Mouse (Mus musculus): ENCODE measurements around the gene Myo19.
"Not testable (repeated sequence)": the region's sequence is repeated elsewhere in the genome, so short reads cannot be mapped to it uniquely, and the experiment has no call there.

Gene Myo19

DNA sequence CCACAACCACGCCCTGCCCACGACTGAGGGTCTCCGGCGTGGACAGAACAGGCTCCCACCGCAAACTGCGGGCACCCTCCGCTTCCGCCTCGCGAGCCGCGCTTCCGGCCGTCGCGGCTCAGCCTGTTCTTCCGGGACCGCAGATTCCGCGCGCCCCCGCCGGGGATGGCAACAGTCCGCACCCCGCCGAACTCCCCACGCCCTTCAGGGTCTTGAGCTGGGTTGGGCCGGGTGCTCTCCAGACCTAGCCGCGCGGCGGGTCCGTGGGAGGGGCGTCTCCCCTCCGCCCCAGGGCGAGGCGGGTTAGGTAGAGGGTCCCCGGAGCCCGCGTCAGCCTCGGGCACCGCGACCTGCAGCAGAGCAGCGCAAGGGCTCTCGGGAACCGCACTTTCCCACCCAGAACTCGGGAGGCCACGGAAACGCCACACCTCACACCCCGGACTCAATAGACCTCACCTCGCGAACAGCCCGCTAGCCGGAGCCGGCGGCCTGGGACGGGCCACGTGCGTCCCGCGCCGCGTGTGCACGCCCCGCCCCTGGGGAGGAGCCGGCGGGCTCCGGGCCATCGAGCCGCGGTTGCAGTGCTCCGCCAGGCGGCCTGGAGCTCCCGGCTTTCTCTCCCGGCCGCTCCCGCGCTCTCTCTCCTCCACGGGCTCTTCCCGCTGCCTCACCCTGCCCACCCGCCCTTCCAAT lies at the start of gene Myo19, which contains the start of gene Pigw:
TSS of gene Myo19 (plus strand) at position 377 of the 693 bp plus-strand sequence.
TSS of gene Pigw (minus strand) at position 514 of the 693 bp plus-strand sequence.
- DNase-seq (ENCODE audit: low spot score): peak; percentile 70

DNA sequence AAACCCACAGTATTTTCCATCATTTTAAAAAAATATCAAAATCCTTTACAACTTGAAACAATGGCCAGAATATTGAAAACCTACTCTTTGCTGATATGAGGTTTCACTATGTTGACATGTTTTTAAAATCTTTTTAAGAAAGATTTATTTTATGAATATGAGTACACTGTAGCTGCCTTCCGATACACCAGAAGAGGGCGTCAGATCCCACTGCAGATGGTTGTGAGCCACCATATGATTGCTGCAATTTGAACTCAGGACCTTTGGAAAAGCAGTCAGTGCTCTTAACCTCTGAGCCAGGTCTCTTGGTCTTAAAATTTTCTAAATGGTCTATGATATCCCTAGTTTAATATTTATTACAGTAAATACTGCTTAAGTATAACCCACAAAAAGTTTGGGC lies 40.6 kb upstream of the Myo19 start:
- no peak for DNase-seq (ENCODE audit: low spot score)

DNA sequence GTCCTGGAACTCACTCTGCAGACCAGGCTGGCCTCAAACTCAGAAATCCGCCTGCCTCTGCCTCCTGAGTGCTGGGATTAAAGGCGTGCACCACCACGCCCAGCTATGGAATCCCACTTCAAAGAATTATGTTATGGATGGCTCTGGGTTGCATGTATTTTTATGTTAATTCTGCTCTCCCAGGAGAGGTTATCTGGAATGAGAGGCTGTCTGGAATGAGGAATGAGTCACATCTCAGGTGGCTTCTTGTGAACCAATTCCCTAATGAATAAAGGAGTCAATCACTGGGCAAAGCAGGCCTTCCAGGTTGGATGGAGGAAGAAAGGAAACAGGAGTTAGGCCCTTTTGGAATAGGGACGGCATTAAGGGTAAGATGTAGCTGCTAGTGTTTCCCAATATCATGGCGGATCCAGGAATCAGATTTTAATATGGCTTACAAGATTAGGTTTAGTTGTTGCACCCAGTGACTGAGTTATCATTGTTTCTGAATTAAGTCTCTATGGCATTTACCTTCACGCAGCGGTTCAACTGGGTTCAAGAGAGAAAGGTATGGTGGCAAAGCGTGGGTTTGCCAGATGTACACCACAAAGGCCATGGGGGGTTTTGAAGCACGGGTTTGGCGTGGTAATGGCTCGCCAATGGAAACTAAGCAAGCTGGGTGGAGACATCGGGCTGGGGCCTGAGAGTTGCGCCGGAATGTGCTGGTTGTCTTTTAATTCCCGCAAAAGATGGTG lies 33.0 kb upstream of the Myo19 start:
- no peak for DNase-seq (ENCODE audit: low spot score)

GRCm38 (mm10) chr11:84847475-84848090 lies 32.4 kb upstream of the Myo19 start:
- no peak for DNase-seq (ENCODE audit: low spot score)

GRCm38 (mm10) chr11:84855285-84855684 lies 24.7 kb upstream of the Myo19 start:
- no peak for DNase-seq (ENCODE audit: low spot score)

DNA sequence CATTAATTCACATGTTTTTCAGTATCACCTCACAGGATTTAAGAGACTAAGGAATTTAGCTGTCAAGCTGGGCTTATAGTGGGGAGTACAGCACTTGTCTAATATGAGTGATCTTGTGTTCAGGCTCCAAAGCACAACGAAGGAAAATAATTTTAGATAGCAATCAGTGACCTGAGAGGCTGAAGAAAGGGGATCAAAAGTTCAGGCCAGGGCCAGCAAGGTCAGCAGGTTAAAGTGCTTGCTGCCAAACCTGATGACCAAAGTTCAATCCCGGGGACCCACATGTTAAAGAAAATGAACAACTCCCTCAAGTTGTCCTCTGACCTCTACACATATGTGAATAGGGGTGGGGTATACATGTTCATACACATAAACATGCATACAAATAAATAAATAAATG lies 14.7 kb upstream of the Myo19 start:
- DNase-seq (ENCODE audit: low spot score): no peak

GRCm38 (mm10) chr11:84867586-84867985 lies 12.4 kb upstream of the Myo19 start:
- no peak for DNase-seq (ENCODE audit: low spot score)

- DNase-seq (ENCODE audit: low spot score): no peak
These were observed 11.1 kb upstream of the Myo19 start for GRCm38 (mm10) chr11:84868786-84869259.

DNA sequence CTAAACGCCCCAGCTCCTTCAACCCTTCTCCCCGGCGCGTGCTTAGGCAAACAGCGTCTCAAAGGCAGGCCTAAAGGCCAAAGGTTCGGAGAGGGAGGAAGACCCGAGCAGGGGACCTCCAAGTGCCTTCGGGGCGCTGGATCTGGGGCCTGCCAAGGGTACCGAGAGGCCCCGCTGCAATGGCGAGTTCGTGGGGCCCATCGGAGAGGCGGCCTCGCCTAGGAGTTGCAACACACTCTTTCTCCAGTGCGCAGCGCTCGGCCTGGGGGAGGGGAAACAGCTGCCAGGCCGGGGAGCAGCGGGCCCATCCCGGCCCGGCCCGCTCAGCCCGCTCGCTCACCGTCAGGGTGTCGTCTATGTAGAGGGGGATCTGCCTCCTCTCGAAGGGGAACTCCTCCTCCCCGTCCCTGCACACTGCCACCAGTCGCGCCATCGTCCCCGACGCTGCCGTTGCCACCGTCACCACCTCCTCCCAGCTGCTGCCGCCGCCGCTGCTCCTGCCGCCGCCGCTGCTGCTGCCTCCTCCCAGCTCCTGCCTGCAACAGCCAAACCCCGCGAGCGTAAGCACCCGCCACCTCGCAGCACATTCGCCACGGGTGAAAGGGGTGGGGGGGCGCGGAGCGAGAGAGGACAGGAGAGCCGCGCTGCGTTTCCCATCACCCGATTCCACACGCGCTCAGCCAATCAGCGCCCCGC lies 10.3 kb upstream of the Myo19 start:
- DNase-seq (ENCODE audit: low spot score): peak; percentile 94

DNA sequence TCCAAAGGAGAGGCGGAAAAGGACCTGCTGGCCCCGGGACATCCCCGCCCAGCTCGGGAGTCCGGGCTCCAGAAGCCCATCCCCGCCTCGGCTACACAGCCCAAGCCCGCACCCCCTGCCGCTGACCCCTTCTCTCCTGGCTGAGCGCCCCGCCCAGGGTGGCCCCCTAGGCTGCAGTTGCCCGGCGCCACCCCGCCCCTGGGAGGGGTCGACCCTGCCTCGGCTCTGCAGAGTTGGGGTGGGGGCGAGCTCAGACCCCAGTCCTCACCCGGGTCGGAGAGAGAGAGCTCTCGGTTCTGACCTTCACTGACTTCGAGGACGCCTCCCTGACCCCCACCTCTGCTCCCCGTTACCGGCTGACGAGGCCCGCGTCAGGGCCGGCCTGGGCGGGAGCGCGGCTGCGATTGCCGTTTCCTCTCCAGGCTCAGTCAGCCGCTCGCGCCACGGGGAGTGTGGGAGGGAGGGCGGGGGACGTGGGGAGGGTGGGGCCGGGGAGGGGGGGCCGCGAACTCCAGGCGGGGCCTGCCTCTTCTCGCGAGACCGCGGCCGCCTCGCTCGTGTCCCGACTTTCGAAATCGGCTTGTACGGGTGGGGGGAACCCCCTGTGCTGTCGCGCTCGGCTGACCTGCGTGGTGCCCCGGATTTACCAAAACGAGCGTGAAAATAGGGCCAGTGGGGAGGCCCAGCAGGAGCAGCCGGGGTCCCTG lies 9.5 kb upstream of the Myo19 start, which contains the start of gene Ggnbp2:
TSS of gene Ggnbp2 (minus strand) at position 481 of the 707 bp plus-strand sequence.
- peak; percentile 91 for DNase-seq (ENCODE audit: low spot score)

DNA sequence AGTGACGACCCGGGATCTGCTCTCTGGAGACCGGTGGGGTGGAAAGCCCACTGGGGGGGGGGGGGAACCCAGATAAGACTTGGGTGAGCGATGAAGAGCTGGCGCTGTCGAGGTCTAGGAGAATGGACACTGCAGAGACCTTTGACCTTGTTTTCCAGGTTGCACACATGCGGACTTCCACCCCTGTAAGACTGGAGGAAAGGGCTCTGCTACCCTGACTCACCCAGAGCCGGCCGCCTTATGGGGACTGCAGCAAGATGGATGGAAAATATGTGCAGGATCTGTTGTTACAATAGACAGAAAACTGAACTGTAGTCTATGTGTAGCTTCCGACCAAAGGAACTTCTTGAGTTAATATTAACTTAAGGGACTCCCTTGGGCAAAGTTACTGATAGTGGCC lies 8.9 kb upstream of the Myo19 start:
- DNase-seq (ENCODE audit: low spot score): no peak

DNA sequence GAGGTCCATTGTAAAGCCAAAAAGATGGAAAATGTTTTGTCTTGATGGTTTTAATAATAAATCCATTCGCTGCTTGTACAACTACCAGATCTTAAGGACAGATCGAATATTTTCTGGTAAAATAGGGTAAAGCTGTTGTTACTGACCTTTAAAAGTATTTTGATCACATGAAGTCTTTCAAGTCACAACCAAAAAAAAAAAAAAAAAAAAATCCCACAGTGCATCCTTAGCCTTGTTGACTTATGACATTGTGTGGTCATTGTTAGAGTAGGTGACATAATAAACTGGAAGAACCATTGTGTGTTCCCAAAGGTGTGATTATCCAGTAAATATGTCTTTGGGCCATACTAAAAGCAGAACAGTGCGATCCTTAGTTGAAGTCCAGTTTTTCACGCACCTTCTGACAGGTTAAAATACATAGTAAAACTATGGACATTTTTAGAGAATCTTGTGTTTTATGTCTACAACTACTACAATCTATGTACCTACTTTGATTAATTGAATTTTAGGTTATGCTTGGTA lies 8.3 kb upstream of the Myo19 start:
- DNase-seq (ENCODE audit: low spot score): no peak

GRCm38 (mm10) chr11:84873042-84873833 lies 6.7 kb upstream of the Myo19 start:
- no peak for DNase-seq (ENCODE audit: low spot score)

DNA sequence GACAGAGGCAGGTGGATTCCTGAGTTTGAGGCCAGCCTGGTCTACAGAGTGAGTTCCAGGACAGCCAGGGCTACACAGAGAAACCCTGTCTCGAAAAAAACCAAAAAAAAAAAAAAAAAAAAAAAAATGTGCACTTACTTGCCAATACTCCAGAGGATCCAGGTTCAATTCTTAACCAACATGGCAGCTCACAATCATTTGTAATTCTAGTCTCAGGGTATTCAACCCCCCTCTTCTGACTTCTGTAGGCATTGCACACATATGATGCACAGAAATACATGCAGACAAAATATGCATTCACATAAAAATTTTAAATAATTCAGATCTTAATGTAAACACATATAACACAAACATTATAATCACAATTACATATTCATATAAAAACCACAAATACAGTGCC lies 3.9 kb upstream of the Myo19 start:
- not testable (repeated sequence) for DNase-seq (ENCODE audit: low spot score)

- DNase-seq (ENCODE audit: low spot score): no peak
These were observed 759 bp upstream of the Myo19 start for GRCm38 (mm10) chr11:84879007-84879771.

- DNase-seq (ENCODE audit: low spot score): peak; percentile 32
These were observed 565 bp downstream of the Myo19 start for GRCm38 (mm10) chr11:84880465-84880961.

DNA sequence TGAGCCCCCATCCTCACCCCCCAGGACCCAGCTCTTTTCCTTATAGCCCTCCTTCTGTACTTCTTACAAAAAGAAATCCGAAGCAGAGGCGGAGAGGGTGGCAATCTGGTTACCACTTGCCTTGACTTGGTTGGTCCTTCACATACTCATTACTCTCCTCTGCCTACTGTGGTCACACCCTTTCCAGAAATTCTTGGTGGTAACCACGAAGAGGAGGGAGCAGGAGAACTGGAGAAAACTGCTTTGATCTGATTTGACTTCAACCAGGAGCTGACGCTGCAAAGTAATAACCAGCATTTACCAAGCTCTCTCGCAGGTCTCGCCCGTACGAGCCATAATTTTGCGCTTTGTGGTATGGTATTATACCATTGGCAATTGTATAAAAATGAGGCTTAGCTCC lies 1.0 kb downstream of the Myo19 start:
- DNase-seq (ENCODE audit: low spot score): no peak

- DNase-seq (ENCODE audit: low spot score): no peak
These were observed 2.4 kb downstream of the Myo19 start for GRCm38 (mm10) chr11:84882346-84882745.

GRCm38 (mm10) chr11:84885238-84885637 lies 5.3 kb downstream of the Myo19 start:
- no peak for DNase-seq (ENCODE audit: low spot score)

DNA sequence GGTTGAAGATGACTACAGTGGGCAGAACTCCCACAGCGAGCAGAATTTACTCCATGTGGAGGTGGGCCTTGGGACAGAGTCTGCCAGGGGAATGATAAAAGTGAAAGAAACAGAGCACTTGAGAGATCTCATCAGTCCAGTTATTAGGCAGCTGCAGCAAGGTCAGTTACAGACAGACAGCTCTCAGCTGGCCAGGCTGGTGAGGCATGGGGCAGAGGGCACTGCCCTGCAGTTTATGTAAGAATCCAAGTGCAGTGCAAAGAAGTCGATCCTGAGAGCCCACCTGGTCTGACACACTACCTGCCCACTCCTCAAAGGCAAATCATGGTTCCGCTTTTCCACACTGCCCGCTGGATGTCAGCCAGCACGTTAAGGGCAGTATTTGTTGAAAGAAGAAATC lies 6.3 kb downstream of the Myo19 start:
- no peak for DNase-seq (ENCODE audit: low spot score)

Measured in layer of hippocampus, adult 11-12 months (tissue).